Mouse (Mus musculus) inflammation-experienced regulatory T-cells, adult 6 months (primary cell): Measurements from ENCODE around the gene Ikzf1. TPM values are rescaled to one million over a fixed set of nuclear protein-coding genes. Genes with fewer than 3 reads are reported as not detected.
A peak's percentile ranks its signal among the peaks of the same experiment; 100 is the strongest.

ENCODE experiments used
- ATAC-seq: one replicate; pipeline ENCODE4 v1.8.0; 2017
- polyA plus RNA-seq, 3 experiments: library from polyadenylated mRNA; unstranded; fragments of 100-300 nt; shearing (Covaris generic); gene quantifications; one replicate each; pipeline ENCODE4 v1.2.1; 2017

The Ikzf1 gene
- polyA plus RNA-seq, 3 experiments from 2014 or later = 134 to 138 (median 138) TPM

DNA sequence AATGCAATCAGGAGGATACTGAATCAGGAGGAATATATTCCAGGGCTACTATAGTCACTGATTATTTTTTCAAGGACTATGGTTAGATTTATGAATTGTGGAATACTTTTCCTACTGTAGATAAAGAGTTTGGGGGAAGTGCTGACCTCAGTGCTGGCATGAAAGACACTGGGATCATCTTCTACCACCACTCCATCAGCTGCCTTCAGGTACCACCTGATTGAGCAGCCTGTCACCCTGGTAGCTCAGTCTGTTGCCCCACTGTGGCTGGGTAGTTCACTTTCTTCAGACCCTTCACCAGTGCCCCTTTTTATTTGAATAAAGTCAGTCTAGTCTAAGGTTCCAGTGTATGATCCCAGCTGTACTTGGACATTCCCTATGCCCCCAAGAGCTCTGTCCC lies 81.9 kb downstream of the Ikzf1 start:
- no peak for ATAC-seq

- ATAC-seq = no peak
Observed at GRCm38 (mm10) chr11:11768057-11768456, 83.3 kb downstream of the Ikzf1 start.

DNA sequence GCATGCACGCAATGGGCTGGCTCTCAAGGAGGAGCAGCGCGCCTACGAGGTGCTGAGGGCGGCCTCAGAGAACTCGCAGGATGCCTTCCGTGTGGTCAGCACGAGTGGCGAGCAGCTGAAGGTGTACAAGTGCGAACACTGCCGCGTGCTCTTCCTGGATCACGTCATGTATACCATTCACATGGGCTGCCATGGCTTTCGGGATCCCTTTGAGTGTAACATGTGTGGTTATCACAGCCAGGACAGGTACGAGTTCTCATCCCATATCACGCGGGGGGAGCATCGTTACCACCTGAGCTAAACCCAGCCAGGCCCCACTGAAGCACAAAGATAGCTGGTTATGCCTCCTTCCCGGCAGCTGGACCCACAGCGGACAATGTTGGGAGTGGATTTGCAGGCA lies 84.5 kb downstream of the Ikzf1 start:
- ATAC-seq = no peak

DNA sequence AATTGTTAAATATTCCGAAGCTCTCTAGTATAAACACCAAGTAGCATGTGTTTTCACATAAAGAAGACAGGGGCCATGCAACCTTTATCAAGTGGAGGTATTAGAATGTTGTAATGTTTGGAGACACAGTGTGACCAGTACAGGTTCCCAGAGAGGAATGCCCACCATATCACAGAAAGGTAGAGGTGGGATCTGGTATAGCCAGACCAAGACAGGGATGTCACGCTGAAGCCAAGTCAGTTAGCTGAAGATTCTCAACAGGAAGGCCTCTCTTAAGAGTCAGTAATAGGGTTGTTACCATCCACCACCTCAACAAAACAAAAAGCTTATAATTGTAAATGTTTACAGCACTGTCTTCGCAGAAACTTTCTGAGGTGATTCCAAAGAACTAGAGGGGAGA lies 85.9 kb downstream of the Ikzf1 start:
- no peak for ATAC-seq

- no peak for ATAC-seq
Observed at GRCm38 (mm10) chr11:11772196-11772595, 87.4 kb downstream of the Ikzf1 start.

DNA sequence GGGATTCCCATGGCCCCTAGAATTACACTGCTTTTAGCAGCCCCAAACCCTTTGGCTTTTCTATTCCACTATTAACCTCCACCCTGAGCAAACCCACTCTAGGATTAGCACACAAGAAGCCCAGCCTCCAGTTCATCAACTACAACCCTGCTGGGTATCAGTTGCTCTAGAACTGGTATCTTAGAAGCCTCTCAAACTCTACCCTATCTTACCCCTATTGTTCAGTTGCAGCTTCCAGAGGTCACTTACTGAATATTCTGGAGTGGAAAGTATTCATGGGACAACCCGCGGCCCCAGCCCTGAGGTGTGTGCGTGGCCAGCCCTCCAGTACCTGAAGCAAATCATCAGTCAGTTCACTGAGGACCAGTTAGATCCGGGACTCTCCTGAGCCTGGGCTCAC lies 89.6 kb downstream of the Ikzf1 start:
- peak; percentile 15 for ATAC-seq

- ATAC-seq = no peak
Observed at GRCm38 (mm10) chr11:11774893-11775292, 90.1 kb downstream of the Ikzf1 start.

DNA sequence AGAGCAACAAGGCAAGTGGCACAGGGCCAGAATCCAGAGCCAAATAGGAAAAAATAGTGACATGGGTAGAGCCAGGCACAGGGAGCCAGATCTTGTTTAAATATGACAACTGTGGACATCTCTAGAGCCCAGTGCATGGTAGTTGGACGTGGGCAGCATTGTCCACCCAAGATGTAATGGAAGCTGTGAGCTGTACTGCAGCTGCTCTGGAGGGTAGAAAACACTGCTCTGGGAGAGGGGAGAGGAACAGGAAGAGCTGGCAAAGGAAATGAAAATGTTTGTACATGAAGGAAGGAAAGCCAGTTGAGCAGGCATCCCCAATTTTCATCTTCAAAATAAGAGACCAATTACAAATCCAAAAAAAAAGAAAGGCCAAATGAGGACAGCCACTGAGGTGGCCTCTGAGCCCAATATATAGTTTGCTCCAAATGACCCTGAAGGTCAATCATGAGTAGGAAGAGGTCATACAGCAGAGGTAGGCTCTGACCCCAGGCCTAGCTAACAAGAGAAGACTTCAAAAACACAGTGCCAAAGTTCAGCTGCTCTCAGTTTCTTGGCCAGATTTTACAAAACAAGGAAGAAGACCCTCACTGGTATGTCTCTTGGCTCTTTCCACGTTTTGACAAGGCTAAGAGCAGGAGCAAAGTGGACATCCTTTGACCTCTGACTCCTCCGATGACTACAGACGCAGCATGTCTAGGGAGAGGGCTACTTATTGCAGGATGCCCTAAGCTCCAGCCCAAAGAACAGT lies 91.4 kb downstream of the Ikzf1 start:
- no peak for ATAC-seq

GRCm38 (mm10) chr11:11776822-11777174 lies 92.0 kb downstream of the Ikzf1 start:
- no peak for ATAC-seq

DNA sequence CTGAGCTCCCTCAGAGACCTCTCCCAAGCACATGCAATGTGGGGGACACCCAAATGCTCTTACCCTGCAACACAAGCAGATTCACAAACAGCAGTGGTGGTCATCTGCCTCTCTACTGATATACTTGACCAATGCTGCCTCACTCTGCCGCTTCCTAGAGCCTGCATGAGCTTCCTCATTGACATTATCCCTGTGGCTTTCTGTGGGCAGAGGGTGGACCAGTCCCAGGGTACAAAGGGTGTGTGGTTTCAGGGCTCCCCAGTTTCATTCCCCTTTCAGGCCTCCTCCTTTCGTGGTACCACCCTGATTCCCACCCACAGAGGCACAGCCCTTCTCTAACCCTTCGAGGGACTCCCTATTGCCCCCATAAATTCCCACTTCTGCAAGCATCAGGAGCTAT lies 92.4 kb downstream of the Ikzf1 start:
- no peak for ATAC-seq

DNA sequence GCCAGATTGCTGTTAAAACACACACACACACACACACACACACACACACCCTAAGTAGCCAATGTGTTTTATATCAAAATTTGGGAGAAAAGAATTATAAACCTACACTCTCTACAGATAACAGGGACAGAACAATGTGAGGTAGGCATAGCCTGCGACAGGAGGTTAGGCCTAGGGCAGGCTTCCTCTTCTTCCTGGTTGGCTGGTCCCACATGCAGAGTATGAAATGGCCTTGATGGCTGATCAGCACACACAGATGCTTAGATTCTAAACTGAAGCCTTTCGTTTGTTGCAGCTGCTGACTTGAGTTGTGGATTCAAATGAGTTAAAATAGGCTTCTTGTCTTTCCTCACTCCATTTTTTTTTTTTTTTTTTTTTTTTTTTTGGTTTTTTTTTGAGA lies 93.0 kb downstream of the Ikzf1 start:
- no peak for ATAC-seq

GRCm38 (mm10) chr11:11778345-11778744 lies 93.5 kb downstream of the Ikzf1 start:
- ATAC-seq = no peak

- no peak for ATAC-seq
Observed at GRCm38 (mm10) chr11:11781728-11782127, 96.9 kb downstream of the Ikzf1 start.

GRCm38 (mm10) chr11:11785457-11785856 lies 100.7 kb downstream of the Ikzf1 start:
- no peak for ATAC-seq

DNA sequence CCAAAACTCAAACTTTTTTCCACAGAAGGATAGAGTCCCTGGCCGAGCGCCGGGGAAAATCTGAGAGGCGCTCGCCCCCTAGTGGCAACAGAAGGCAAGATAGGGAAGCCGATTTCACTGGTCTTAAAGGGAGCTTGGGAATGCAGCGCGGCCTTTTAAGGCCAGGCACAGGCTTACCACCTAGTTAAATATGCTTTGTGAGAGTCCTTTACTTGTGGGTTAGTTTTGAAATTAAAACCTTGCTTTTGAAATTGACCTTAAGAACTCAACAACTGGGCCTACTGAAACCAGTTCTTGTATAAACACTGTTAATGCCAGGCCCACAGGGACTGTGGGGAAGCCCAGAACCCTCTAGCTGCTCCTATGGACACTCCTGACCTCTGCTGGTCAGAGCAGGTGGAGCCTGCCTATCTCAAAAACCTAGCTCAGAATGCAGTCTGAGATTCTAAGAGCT lies 103.7 kb downstream of the Ikzf1 start:
- ATAC-seq = peak; percentile 93

DNA sequence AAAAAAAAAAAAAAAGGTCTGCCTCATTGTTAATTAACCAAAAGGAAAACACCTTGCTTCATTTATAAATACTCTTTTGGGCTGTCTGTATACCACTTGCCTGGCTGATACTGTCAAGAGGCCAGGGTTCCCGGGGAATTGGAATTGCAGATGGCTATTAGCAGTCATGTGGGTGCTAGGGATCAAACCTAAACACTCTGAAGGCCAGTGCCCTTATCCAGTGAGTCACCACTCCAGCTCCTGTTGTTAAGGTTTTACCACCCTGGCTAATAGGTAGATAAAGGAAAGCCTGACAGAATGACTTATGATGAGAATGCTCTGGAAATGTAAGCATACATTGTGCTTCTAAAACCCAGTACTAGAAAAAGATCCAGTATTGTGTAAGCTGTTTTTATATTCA lies 109.8 kb downstream of the Ikzf1 start:
- ATAC-seq = no peak

- no peak for ATAC-seq
Observed at GRCm38 (mm10) chr11:11798690-11799089, 113.9 kb downstream of the Ikzf1 start.

- ATAC-seq = no peak
Observed at GRCm38 (mm10) chr11:11800304-11800703, 115.5 kb downstream of the Ikzf1 start.

GRCm38 (mm10) chr11:11801067-11801466 lies 116.3 kb downstream of the Ikzf1 start:
- no peak for ATAC-seq

GRCm38 (mm10) chr11:11804421-11804820 lies 119.6 kb downstream of the Ikzf1 start:
- ATAC-seq = no peak

- no peak for ATAC-seq
Observed at GRCm38 (mm10) chr11:11805951-11806350, 121.1 kb downstream of the Ikzf1 start.

DNA sequence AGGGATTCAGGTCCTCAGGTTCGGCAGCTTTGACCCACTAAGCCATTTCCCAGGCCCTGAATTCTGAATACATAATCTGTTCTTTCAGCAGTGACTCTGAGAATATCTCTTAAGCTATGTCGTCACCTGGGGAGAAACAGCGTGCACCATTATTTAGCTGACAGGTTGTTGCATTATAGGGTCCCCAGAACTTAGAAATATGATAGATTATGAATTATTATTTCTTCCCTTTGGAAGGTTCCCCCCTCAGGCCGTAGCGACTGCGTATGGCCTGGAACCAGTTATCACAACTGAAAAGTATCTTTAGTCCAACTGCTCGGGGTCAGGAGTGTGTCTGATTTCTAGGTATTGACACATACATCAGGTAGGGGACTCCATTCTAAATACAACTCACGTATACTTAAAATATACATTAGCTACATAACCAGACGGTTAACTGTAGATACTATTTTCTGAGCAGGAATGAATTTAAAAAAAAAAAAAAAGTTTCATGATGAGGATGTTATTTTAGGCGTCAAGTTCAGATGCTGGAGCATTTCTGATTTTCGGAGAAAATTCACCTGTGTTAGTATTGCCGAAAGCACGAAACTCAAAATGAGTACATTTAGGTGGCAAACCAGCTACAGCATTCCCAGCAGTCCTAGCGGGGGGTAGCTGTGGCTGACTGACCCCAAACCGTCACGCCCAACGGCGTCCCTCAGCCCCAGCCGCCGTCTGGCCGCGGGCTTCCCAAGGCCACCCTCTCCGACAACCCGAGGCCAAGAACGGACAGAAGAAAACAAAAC lies 123.4 kb downstream of the Ikzf1 start:
- ATAC-seq = no peak

- ATAC-seq = peak; percentile 92
Observed at GRCm38 (mm10) chr11:11808820-11809403, 124.1 kb downstream of the Ikzf1 start, which contains the start of gene Fignl1. TSS of gene Fignl1 (minus strand) at chr11:11808962.
